Mouse (Mus musculus) heart, embryonic 10.5 days (tissue): Measurements from ENCODE around the gene Gm13889. TPM values are rescaled to one million over a fixed set of nuclear protein-coding genes. Genes with fewer than 3 reads are reported as not detected.
A peak's percentile ranks its signal among the peaks of the same experiment; 100 is the strongest.

Source experiments
- DNase-seq: peaks from one replicate; pipeline ENCODE4 v3.0.0-alpha.2; 2017; ENCODE audit warnings: low spot score
- H3K27ac ChIP-seq: fragments of 300-500 bp; sonication (generic); 2 replicates; pipeline ENCODE4 v1.5.1; 2016; ENCODE audit warnings: mild to moderate bottlenecking
- H3K27me3 ChIP-seq: fragments of 300-500 bp; sonication (generic); 2 replicates; pipeline ENCODE4 v1.6.1; 2016; ENCODE audit warnings: mild to moderate bottlenecking; ENCODE audit not compliant: poor library complexity, insufficient read depth, severe bottlenecking
- H3K36me3 ChIP-seq: fragments of 300-500 bp; sonication (generic); 2 replicates; pipeline ENCODE4 v1.6.1; 2016; ENCODE audit warnings: mild to moderate bottlenecking, moderate library complexity
- H3K4me1 ChIP-seq: fragments of 300-500 bp; sonication (generic); 2 replicates; pipeline ENCODE4 v1.6.1; 2016; ENCODE audit warnings: mild to moderate bottlenecking
- H3K4me3 ChIP-seq: fragments of 300-500 bp; sonication (generic); 2 replicates; pipeline ENCODE4 v1.5.1; 2016; ENCODE audit warnings: mild to moderate bottlenecking, moderate library complexity
- H3K9me3 ChIP-seq: fragments of 300-500 bp; sonication (generic); 2 replicates; pipeline ENCODE4 v1.6.1; 2016; ENCODE audit warnings: mild to moderate bottlenecking, moderate library complexity
- WGBS: fragments of 180-500 bp; shearing (Covaris S2); methylation state at CpG from one replicate; pipeline ENCODE4 v1.1.7; 2016; 5-methylcytosine and 5-hydroxymethylcytosine counted together
- polyA plus RNA-seq: library from polyadenylated mRNA; unstranded; fragments of >200 nt; fragmentation: Nextera tagmentation; extraction: Ambion mirVana; gene quantifications from 2 replicates; pipeline ENCODE4 v1.2.1, GENCODE M21; 2016

Gm13889 gene
- polyA plus RNA-seq, 1 experiment from 2014 or later, result 3.1 TPM

- no peak for DNase-seq
- Histone ChIP-seq H3K27ac (no peak overlapping the region), H3K27me3 (peaks cover 76% of the 10 kb centered on the region), H3K4me3 (no peak overlapping the region), H3K36me3 (no peaks in the 10 kb centered on the region), H3K9me3 (no peaks in the 10 kb centered on the region), H3K4me1 (peaks cover 31% of the 10 kb centered on the region)
- WGBS, result 81% methylated on average over 9 of the region's 9 CpGs
Observed at GRCm38 (mm10) chr2:93953726-93954125, 3.3 kb downstream of the Gm13889 start.

- 0 out of 2 replicates have a peak, but pooled peaks cover 4% of the 10 kb centered on the region for H3K9me3 ChIP-seq
- no peak overlapping the region for H3K27ac ChIP-seq
- H3K36me3 ChIP-seq, result no peaks in the 10 kb centered on the region
- H3K27me3 ChIP-seq, result peaks cover 32% of the 10 kb centered on the region
- WGBS, result 51% methylated on average over 5 of the region's 5 CpGs
- H3K4me1 ChIP-seq, result peaks cover 1% of the 10 kb centered on the region; the same call in 1 of the 2 replicates
- no peak for DNase-seq
- H3K4me3 ChIP-seq, result no peak overlapping the region
Observed at GRCm38 (mm10) chr2:93946976-93947375, 10.0 kb downstream of the Gm13889 start.

- WGBS, result 91% methylated on average over 4 of the region's 4 CpGs
Observed at GRCm38 (mm10) chr2:93944855-93945254, 12.1 kb downstream of the Gm13889 start.

GRCm38 (mm10) chr2:93944099-93944498, 12.9 kb downstream of the Gm13889 start:
- no peak for DNase-seq
- H3K4me1 ChIP-seq, result peaks cover 8% of the 10 kb centered on the region; the same call in 1 of the 2 replicates

More at GRCm38 (mm10) chr2:93944855-93945254, 12.1 kb downstream of the Gm13889 start:
- no peak for DNase-seq
- H3K27me3 ChIP-seq, result peaks cover 28% of the 10 kb centered on the region
- peaks cover 8% of the 10 kb centered on the region; the same call in 1 of the 2 replicates for H3K4me1 ChIP-seq
- H3K4me3 ChIP-seq, result no peak overlapping the region
- H3K27ac ChIP-seq, result no peak overlapping the region
- H3K9me3 ChIP-seq, result 0 out of 2 replicates have a peak, but pooled peaks cover 4% of the 10 kb centered on the region
- H3K36me3 ChIP-seq, result no peaks in the 10 kb centered on the region

DNA sequence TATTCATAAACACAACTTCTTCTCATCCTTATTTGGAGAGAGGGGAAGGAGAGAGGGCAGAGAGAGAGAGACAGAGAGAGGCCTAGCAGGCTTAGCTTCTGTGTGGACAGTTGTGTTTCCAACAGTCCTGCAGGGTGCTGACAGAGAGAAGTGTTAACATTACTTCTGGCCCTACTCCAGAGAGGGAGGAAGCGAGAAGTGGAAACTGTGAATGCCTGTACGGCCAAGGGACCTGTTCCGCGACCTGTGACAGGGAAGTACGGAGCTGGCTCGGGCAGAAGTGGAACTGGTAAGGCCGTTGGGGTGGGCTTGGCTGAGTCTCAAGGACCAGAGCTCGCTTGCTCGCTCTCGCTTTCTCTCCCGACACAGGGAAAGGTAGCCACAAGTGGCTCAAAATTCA, 15.3 kb downstream of the Gm13889 start:
- Histone ChIP-seq H3K36me3 (no peaks in the 10 kb centered on the region), H3K4me3 (no peak overlapping the region), H3K4me1 (peaks cover 14% of the 10 kb centered on the region), H3K27ac (no peak overlapping the region), H3K27me3 (peaks cover 27% of the 10 kb centered on the region), H3K9me3 (0 out of 2 replicates have a peak, but pooled peaks cover 4% of the 10 kb centered on the region)
- DNase-seq, result peak; percentile 81
- 36% methylated on average over 11 of the region's 11 CpGs for WGBS

More at GRCm38 (mm10) chr2:93944099-93944498, 12.9 kb downstream of the Gm13889 start:
- Histone ChIP-seq H3K36me3 (no peaks in the 10 kb centered on the region), H3K27ac (no peak overlapping the region), H3K27me3 (peaks cover 31% of the 10 kb centered on the region), H3K9me3 (0 out of 2 replicates have a peak, but pooled peaks cover 4% of the 10 kb centered on the region), H3K4me3 (no peak overlapping the region)
- 85% methylated on average over 2 of the region's 2 CpGs for WGBS

- 38% methylated on average over 9 of the region's 9 CpGs for WGBS
Observed at GRCm38 (mm10) chr2:93938534-93938933, 18.5 kb downstream of the Gm13889 start.

DNA sequence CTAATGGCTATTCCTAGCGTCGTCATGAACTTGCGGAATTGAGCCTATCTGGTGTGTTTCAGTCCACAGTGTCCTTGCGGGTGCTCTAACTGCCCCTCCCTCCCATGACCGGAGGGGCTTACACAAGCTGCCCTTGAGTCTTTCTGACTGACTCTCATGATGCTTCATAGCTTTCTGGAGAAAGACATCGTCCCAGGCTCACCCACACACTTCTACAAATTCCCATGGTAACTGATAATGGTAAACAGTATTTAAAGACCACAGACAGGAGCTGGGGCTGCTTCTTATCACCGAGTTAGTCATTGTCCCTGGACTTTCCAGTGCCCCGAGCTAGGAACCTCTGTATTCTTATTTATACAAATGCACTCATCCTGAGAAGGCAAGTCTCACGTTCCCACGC, 28.1 kb downstream of the Gm13889 start:
- Histone ChIP-seq H3K9me3 (no peaks in the 10 kb centered on the region), H3K27me3 (peaks cover 25% of the 10 kb centered on the region; the same call in 1 of the 2 replicates), H3K4me1 (0 out of 2 replicates have a peak, but pooled peaks cover 3% of the 10 kb centered on the region), H3K36me3 (no peaks in the 10 kb centered on the region), H3K4me3 (no peak overlapping the region), H3K27ac (no peak overlapping the region)
- 63% methylated on average over 10 of the region's 10 CpGs for WGBS
- DNase-seq, result no peak

More at GRCm38 (mm10) chr2:93938534-93938933, 18.5 kb downstream of the Gm13889 start:
- H3K27ac ChIP-seq, result no peak overlapping the region
- DNase-seq, result no peak
- no peak overlapping the region for H3K4me3 ChIP-seq
- no peaks in the 10 kb centered on the region for H3K9me3 ChIP-seq
- H3K36me3 ChIP-seq, result no peaks in the 10 kb centered on the region
- peaks cover 30% of the 10 kb centered on the region for H3K27me3 ChIP-seq
- peaks cover 14% of the 10 kb centered on the region for H3K4me1 ChIP-seq

DNA sequence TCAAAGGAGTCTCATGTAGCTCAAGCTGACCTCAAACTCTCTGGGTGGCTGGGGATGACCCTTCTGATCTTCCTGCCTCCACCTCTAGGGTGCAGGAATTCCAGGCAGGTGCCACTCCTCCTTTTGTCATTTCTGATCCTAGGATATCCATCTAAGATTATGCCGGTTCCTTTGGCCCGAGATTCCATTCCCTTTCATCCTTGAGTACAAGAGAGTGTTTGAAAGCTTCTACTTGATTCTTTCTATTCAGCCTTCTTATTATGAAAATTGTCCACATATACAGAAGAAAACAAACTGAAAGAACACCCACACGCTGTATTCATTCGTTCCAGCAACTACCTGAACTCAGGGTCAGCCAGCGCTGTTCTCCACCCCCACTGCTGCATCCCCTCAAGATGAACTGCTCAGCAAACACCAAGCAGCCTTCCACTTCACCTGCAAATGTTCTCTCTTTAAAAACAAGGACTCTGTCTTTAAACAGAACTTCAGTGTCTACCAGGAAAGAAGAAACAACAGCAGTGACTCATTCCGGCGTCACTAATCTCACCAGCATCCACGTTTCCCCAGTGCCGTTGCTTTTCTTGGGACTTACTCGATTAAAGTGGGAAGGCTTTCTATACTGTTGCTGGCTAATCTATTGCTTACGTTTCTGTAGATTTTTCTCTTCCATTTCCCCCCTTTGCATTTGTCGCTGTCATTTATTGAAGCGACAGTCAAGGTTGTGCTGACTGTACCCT, 29.1 kb downstream of the Gm13889 start:
- DNase-seq, result no peak
- Histone ChIP-seq H3K4me3 (no peak overlapping the region), H3K27ac (no peak overlapping the region), H3K9me3 (no peaks in the 10 kb centered on the region), H3K36me3 (no peaks in the 10 kb centered on the region), H3K27me3 (peaks cover 18% of the 10 kb centered on the region; the same call in 1 of the 2 replicates), H3K4me1 (0 out of 2 replicates have a peak, but pooled peaks cover 3% of the 10 kb centered on the region)
- WGBS, result 60% methylated on average over 13 of the region's 13 CpGs

DNA sequence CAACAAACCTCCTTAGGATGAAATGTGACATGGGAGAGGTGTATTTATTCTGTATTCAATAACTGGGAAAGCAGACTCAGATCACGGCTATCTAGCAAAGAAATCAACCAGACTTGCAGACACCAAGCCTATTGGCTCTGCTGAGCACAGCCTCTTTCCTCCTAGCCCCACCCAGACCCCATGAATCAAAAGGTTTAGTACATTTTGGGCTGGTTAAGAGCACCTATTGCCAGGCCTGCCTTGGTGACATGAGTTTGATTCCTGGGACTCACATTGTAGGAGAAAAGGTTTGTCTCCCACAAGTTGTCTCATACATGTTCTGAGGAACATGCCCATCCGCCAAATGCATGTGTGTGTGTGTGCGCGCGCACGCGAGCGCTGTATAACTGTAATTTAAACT, 30.9 kb downstream of the Gm13889 start:
- H3K36me3 ChIP-seq, result no peaks in the 10 kb centered on the region
- no peak for DNase-seq
- H3K4me3 ChIP-seq, result no peak overlapping the region
- H3K9me3 ChIP-seq, result no peaks in the 10 kb centered on the region
- H3K27me3 ChIP-seq, result peaks cover 7% of the 10 kb centered on the region; the same call in 1 of the 2 replicates
- no peak overlapping the region for H3K27ac ChIP-seq
- WGBS, result 93% methylated on average over 8 of the region's 8 CpGs
- 0 out of 2 replicates have a peak, but pooled peaks cover 3% of the 10 kb centered on the region for H3K4me1 ChIP-seq

DNA sequence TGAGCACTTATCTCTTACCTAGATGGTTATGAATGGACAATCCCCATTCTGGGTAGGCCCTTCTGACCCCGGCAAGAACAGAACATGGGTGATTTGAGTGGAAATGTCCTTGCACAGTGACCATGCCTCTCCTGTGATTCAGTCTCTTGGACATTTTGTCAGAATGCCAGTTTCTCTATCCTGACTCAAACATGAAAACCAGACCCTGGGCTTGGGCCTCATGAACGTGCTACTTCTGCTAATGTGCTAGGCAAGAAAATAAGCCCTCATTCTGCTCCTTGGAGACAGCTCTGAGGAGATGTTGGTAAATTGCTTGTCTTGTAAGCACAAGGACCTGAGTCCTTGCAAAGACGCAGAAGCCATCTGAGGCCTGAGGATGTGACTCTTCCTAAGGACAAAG, 37.9 kb downstream of the Gm13889 start:
- WGBS, result 70% methylated on average over 3 of the region's 3 CpGs
- no peak for DNase-seq
- Histone ChIP-seq H3K27me3 (peaks cover 4% of the 10 kb centered on the region; the same call in 1 of the 2 replicates), H3K36me3 (no peaks in the 10 kb centered on the region), H3K4me1 (no peaks in the 10 kb centered on the region), H3K27ac (no peak overlapping the region), H3K9me3 (no peaks in the 10 kb centered on the region), H3K4me3 (no peak overlapping the region)

GRCm38 (mm10) chr2:93913552-93913951, 43.4 kb downstream of the Gm13889 start:
- Histone ChIP-seq H3K4me1 (no peaks in the 10 kb centered on the region; the same call in 1 of the 2 replicates), H3K9me3 (no peaks in the 10 kb centered on the region), H3K36me3 (no peaks in the 10 kb centered on the region), H3K4me3 (no peak overlapping the region), H3K27ac (no peak overlapping the region), H3K27me3 (0 out of 2 replicates have a peak, but pooled peaks cover 5% of the 10 kb centered on the region)
- WGBS, result 80% methylated on average over 2 of the region's 2 CpGs
- no peak for DNase-seq

- Histone ChIP-seq H3K4me1 (peaks cover 9% of the 10 kb centered on the region; the same call in 1 of the 2 replicates), H3K36me3 (no peaks in the 10 kb centered on the region), H3K27me3 (peaks cover 5% of the 10 kb centered on the region; the same call in 1 of the 2 replicates), H3K4me3 (no peak overlapping the region), H3K9me3 (no peaks in the 10 kb centered on the region), H3K27ac (no peak overlapping the region)
- WGBS, result 81% methylated on average over 10 of the region's 10 CpGs
- DNase-seq, result no peak
Observed at GRCm38 (mm10) chr2:93911942-93912341, 45.1 kb downstream of the Gm13889 start.

DNA sequence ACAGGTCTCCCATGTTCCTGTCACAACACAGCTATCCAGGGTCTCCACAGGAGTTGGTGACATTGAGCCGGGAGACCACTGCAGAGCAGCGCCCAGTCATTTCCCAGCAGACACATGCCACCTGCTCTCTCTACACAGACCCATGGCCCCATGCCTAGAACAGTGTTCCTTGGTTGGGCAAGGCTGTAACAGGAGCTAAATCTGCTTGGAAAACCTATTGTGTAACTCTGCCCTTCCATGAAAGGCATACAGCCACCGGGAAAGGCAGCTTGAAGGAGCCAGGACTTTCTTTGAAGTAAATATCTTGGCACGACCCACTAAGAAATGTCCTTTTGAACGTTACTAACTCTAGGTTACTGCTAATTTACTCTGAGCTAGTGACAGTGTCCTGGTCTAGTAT, 47.3 kb downstream of the Gm13889 start:
- Histone ChIP-seq H3K4me1 (peaks cover 22% of the 10 kb centered on the region), H3K4me3 (no peak overlapping the region), H3K27ac (no peak overlapping the region), H3K36me3 (no peaks in the 10 kb centered on the region), H3K9me3 (no peaks in the 10 kb centered on the region), H3K27me3 (peaks cover 10% of the 10 kb centered on the region; the same call in 1 of the 2 replicates)
- no peak for DNase-seq
- WGBS, result 83% methylated on average over 5 of the region's 5 CpGs
